Mouse (Mus musculus) olfactory bulb, adult 2 months (tissue): Measurements from ENCODE around the gene Vstm4.

Source experiments
- CTCF ChIP-seq: fragments of 200-500 bp; IDR thresholded peaks from 2 replicates; pipeline ENCODE4 v1.5.1; 2012; ENCODE audit warnings: low read depth, mild to moderate bottlenecking, low read length, moderate library complexity; ENCODE audit not compliant: insufficient read depth
- POLR2A ChIP-seq: fragments of 200-500 bp; IDR thresholded peaks from 2 replicates; pipeline ENCODE4 v1.6.1; 2012; ENCODE audit warnings: mild to moderate bottlenecking, low read depth, low read length, moderate library complexity; ENCODE audit not compliant: insufficient read depth

DNA sequence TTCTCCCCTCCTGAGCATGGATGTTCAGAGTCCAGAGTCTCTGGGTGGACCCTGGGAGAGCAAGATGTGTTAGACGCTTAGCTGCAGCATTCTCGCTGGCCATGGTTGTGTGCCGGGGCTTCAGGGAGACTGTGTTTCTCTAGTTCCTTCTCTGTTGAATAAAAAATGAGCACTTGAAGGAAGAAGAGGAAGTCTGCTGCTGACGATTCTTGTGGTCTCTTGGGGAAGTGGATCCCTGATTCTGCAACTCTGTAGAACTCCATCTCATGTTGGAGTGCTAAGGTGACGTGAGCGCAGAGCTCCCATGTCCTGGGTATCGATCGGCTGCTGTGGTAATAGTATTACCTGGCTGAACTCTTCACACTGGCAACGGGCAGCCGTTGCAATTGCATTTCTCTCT, 75.2 kb downstream of the Vstm4 start:
- TF ChIP-seq CTCF: no peak
- no peak for TF ChIP-seq POLR2A
